ENCODE assay signal across 16 mouse cellular contexts in the genomic region with DNA sequence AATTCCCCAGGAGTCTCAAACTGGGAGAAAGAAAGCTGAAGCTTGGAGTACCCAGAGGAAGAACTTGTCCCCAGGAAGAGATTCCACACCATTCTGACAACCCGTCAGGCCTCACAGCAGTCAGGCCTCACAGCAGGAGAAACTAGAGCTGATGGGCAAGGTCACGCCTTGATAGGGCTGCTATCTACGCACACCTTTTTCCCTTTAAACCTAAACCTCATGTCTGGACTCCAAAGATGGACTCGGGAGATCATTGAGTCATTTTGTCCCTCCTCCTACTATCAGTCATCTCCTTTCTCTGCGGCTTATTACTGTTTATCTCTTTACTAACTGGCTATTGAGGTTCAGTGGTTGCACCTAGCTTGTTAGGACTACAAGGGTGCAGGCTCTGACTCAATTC.
"Had no signal": no experiment of that assay in that cellular context is flagged by ENCODE, and none has a peak within 500 bp of the region (broad histone marks: within the 10 kb centered on the region; RNA-seq: fewer than 3 reads in every experiment).

No protein-coding gene starts in this region.

- DNase-seq: retina, postnatal 1 day; right cerebral cortex, adult 18-20 months; right cerebral cortex, postnatal 14 days; right cerebral cortex, postnatal 25 days; right cerebral cortex, postnatal 4 days; spleen, adult 18-20 months; thymus, adult 18-20 months; thymus, adult 2 months; thymus, postnatal 14 days; thymus, postnatal 25 days; thymus, postnatal 36 days; thymus, postnatal 4 days had no signal

- H3K27ac ChIP-seq: neural tube, embryonic 13.5 days; neural tube, embryonic 15.5 days; stomach, embryonic 15.5 days; stomach, postnatal 0 days had no signal

- H3K9ac ChIP-seq: neural tube, embryonic 13.5 days; neural tube, embryonic 15.5 days; stomach, embryonic 15.5 days had no signal

- H3K4me1 ChIP-seq: neural tube, embryonic 13.5 days; stomach, embryonic 15.5 days had no signal

- H3K4me3 ChIP-seq: neural tube, embryonic 13.5 days; neural tube, embryonic 15.5 days; stomach, embryonic 15.5 days had no signal

- H3K4me2 ChIP-seq: neural tube, embryonic 13.5 days; neural tube, embryonic 15.5 days; stomach, embryonic 15.5 days had no signal

- H3K36me3 ChIP-seq: neural tube, embryonic 13.5 days; neural tube, embryonic 15.5 days; stomach, embryonic 15.5 days had no signal

- H3K9me3 ChIP-seq: neural tube, embryonic 13.5 days; neural tube, embryonic 15.5 days; stomach, embryonic 15.5 days had no signal

- H3K27me3 ChIP-seq: neural tube, embryonic 13.5 days; neural tube, embryonic 15.5 days; stomach, embryonic 15.5 days had no signal
